Mouse (Mus musculus): ENCODE measurements around the gene Alg9.
A peak's percentile ranks its signal among the peaks of the same experiment; 100 is the strongest.

The Alg9 gene

GRCm38 (mm10) chr9:50756711-50757110, 18.1 kb upstream of the Alg9 start:
- DNase-seq (ENCODE audit: extremely low read depth, low read depth), result no peak

- DNase-seq (ENCODE audit: extremely low read depth, low read depth), result no peak
Observed at GRCm38 (mm10) chr9:50761520-50762243, 13.1 kb upstream of the Alg9 start.

- DNase-seq (ENCODE audit: extremely low read depth, low read depth), result no peak
Observed at GRCm38 (mm10) chr9:50763331-50763730, 11.5 kb upstream of the Alg9 start.

- DNase-seq (ENCODE audit: extremely low read depth, low read depth), result peak; percentile 5
Observed at GRCm38 (mm10) chr9:50767531-50768106, 7.2 kb upstream of the Alg9 start.

- peak; percentile 93 for DNase-seq (ENCODE audit: extremely low read depth, low read depth)
Observed at GRCm38 (mm10) chr9:50768107-50769002, 6.5 kb upstream of the Alg9 start, which contains the start of gene Fdxacb1. Fdxacb1 (plus strand) TSS chr9:50768236.

- no peak for DNase-seq (ENCODE audit: extremely low read depth, low read depth)
Observed at GRCm38 (mm10) chr9:50770011-50770410, 4.8 kb upstream of the Alg9 start.

GRCm38 (mm10) chr9:50774026-50774462, 775 bp upstream of the Alg9 start:
- DNase-seq (ENCODE audit: extremely low read depth, low read depth), result peak; percentile 67

GRCm38 (mm10) chr9:50775662-50776126, 875 bp downstream of the Alg9 start:
- peak; percentile 33 for DNase-seq (ENCODE audit: extremely low read depth, low read depth)

GRCm38 (mm10) chr9:50776162-50776760, 1.4 kb downstream of the Alg9 start:
- no peak for DNase-seq (ENCODE audit: extremely low read depth, low read depth)

- peak; percentile 39 for DNase-seq (ENCODE audit: extremely low read depth, low read depth)
Observed at GRCm38 (mm10) chr9:50782155-50782554, 7.3 kb downstream of the Alg9 start.

GRCm38 (mm10) chr9:50795266-50795665, 20.4 kb downstream of the Alg9 start:
- DNase-seq (ENCODE audit: extremely low read depth, low read depth), result no peak

GRCm38 (mm10) chr9:50796776-50797175, 22.0 kb downstream of the Alg9 start:
- no peak for DNase-seq (ENCODE audit: extremely low read depth, low read depth)

- no peak for DNase-seq (ENCODE audit: extremely low read depth, low read depth)
Observed at GRCm38 (mm10) chr9:50797641-50798040, 22.8 kb downstream of the Alg9 start.

- DNase-seq (ENCODE audit: extremely low read depth, low read depth), result no peak
Observed at GRCm38 (mm10) chr9:50798368-50798767, 23.5 kb downstream of the Alg9 start.

- DNase-seq (ENCODE audit: extremely low read depth, low read depth), result peak; percentile 40
Observed at GRCm38 (mm10) chr9:50800985-50801384, 26.2 kb downstream of the Alg9 start.

GRCm38 (mm10) chr9:50803055-50803671, 28.3 kb downstream of the Alg9 start:
- no peak for DNase-seq (ENCODE audit: extremely low read depth, low read depth)

GRCm38 (mm10) chr9:50808471-50808870, 33.7 kb downstream of the Alg9 start:
- DNase-seq (ENCODE audit: extremely low read depth, low read depth), result no peak

- DNase-seq (ENCODE audit: extremely low read depth, low read depth), result no peak
Observed at GRCm38 (mm10) chr9:50809146-50809545, 34.3 kb downstream of the Alg9 start.

- peak; percentile 88 for DNase-seq (ENCODE audit: extremely low read depth, low read depth)
Observed at GRCm38 (mm10) chr9:50811187-50811586, 36.4 kb downstream of the Alg9 start.

GRCm38 (mm10) chr9:50811746-50812145, 36.9 kb downstream of the Alg9 start:
- no peak for DNase-seq (ENCODE audit: extremely low read depth, low read depth)

GRCm38 (mm10) chr9:50813796-50814195, 39.0 kb downstream of the Alg9 start:
- DNase-seq (ENCODE audit: extremely low read depth, low read depth), result no peak
